In the genomic region with DNA sequence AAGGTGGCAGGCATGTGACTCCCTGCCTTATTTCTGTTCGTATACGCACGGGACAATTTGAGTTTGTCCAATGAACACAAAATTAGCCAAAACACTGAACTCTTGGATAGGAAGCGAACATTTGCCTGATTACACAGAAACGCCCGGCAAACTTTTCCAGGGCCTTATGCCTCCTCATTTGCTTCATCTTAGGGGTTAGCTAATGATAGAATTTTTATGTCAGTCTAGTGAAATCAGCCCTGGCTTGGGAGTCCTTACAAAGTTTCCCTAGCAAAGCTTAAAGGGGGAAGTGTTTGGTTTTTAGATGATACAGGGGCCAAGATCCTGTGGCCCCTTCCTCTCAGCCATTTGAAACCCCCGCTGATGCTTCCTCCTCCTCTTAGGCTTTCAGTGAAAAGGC, we compare ENCODE assay signal across 10 mouse cellular contexts.
DNase-seq lines count a peak whose midpoint lies in the region; ATAC-seq lines count a peak whose summit lies in the region.
"Had no signal": no experiment of that assay in that cellular context is flagged by ENCODE, and none has a peak within 500 bp of the region (broad histone marks: within the 10 kb centered on the region; RNA-seq: fewer than 3 reads in every experiment).

No protein-coding gene starts in this region.

- WGBS in embryonic facial prominence, embryonic 11.5 days = 12% methylated on average over 7 of the region's 7 CpGs
- 15% methylated on average over 7 of the region's 7 CpGs for WGBS in embryonic facial prominence, embryonic 14.5 days
- 10% methylated on average over 7 of the region's 7 CpGs for WGBS in hindbrain, embryonic 12.5 days
- 18% methylated on average over 7 of the region's 7 CpGs for WGBS in midbrain, embryonic 11.5 days

- no peak overlapping the region for H3K9ac ChIP-seq in embryonic facial prominence, embryonic 11.5 days (replicated peaks; ENCODE audit: low read length)
- H3K9ac ChIP-seq in embryonic facial prominence, embryonic 14.5 days (ENCODE audit: low read depth, low read length) = no peak overlapping the region
- no peak overlapping the region for H3K9ac ChIP-seq in hindbrain, embryonic 12.5 days
- no peak overlapping the region; the same call in 1 of the 2 replicates for H3K9ac ChIP-seq in midbrain, embryonic 11.5 days (ENCODE audit: low read length)
- H3K9ac ChIP-seq: heart, embryonic 15.5 days had no signal

- no peaks in the 10 kb centered on the region for H3K36me3 ChIP-seq in embryonic facial prominence, embryonic 11.5 days (replicated peaks; ENCODE audit: control insufficient read depth, insufficient read depth, low read depth, low read length)
- no peaks in the 10 kb centered on the region for H3K36me3 ChIP-seq in embryonic facial prominence, embryonic 14.5 days (ENCODE audit: control insufficient read depth, insufficient read depth, low read length)
- no peaks in the 10 kb centered on the region for H3K36me3 ChIP-seq in hindbrain, embryonic 12.5 days
- no peaks in the 10 kb centered on the region for H3K36me3 ChIP-seq in midbrain, embryonic 11.5 days (ENCODE audit: control insufficient read depth, insufficient read depth, low read length)
- H3K36me3 ChIP-seq: heart, embryonic 15.5 days had no signal

- no peak overlapping the region for H3K27ac ChIP-seq in embryonic facial prominence, embryonic 11.5 days (replicated peaks; ENCODE audit: low read depth, low read length)
- peak overlapping the region; percentile 48 for H3K27ac ChIP-seq in embryonic facial prominence, embryonic 14.5 days (replicated peaks; ENCODE audit: low read depth, low read length)
- peak overlapping the region; percentile 24; the same call in 1 of the 2 replicates for H3K27ac ChIP-seq in hindbrain, embryonic 12.5 days
- no peak overlapping the region for H3K27ac ChIP-seq in midbrain, embryonic 11.5 days (ENCODE audit: low read depth, low read length)
- H3K27ac ChIP-seq: heart, embryonic 15.5 days had no signal

- 0 out of 2 replicates have a peak, but pooled peaks have one; percentile 12 for ATAC-seq in embryonic facial prominence, embryonic 11.5 days (replicated peaks; ENCODE audit: insufficient number of reproducible peaks, low FRiP score, low TSS enrichment, low read depth)
- no peak for ATAC-seq in embryonic facial prominence, embryonic 14.5 days (ENCODE audit: low read depth)
- ATAC-seq in hindbrain, embryonic 12.5 days (ENCODE audit: low FRiP score) = no peak
- no peak for ATAC-seq in midbrain, embryonic 11.5 days (ENCODE audit: low FRiP score)
- no peak for ATAC-seq in megakaryocyte, adult 5-6 weeks (ENCODE audit: poor library complexity, severe bottlenecking)

- H3K9me3 ChIP-seq in embryonic facial prominence, embryonic 11.5 days (replicated peaks; ENCODE audit: control insufficient read depth, low read length) = no peaks in the 10 kb centered on the region
- no peaks in the 10 kb centered on the region for H3K9me3 ChIP-seq in embryonic facial prominence, embryonic 14.5 days (ENCODE audit: control insufficient read depth, low read length)
- no peaks in the 10 kb centered on the region for H3K9me3 ChIP-seq in hindbrain, embryonic 12.5 days (replicated peaks)
- no peaks in the 10 kb centered on the region for H3K9me3 ChIP-seq in midbrain, embryonic 11.5 days (ENCODE audit: control insufficient read depth, low read length)
- H3K9me3 ChIP-seq: heart, embryonic 15.5 days had no signal

- H3K4me3 ChIP-seq in embryonic facial prominence, embryonic 11.5 days (ENCODE audit: low read depth, low read length) = no peak overlapping the region
- H3K4me3 ChIP-seq in embryonic facial prominence, embryonic 14.5 days (ENCODE audit: low read depth, low read length) = peak overlapping the region; percentile 14; the same call in 1 of the 2 replicates
- H3K4me3 ChIP-seq in hindbrain, embryonic 12.5 days = no peak overlapping the region
- H3K4me3 ChIP-seq in midbrain, embryonic 11.5 days (ENCODE audit: low read depth, low read length) = no peak overlapping the region
- H3K4me3 ChIP-seq: heart, embryonic 15.5 days had no signal

- DNase-seq in embryonic facial prominence, embryonic 11.5 days (ENCODE audit: low spot score) = no peak
- no peak for DNase-seq in embryonic facial prominence, embryonic 14.5 days (ENCODE audit: low spot score)
- peak; percentile 90 for DNase-seq in midbrain, embryonic 11.5 days (ENCODE audit: low spot score, missing footprints)
- no peak for DNase-seq in thymus, postnatal 36 days
- no peak for DNase-seq in right cerebral cortex, postnatal 25 days
- DNase-seq: cerebellum, adult 11 months had no signal

- H3K27me3 ChIP-seq in embryonic facial prominence, embryonic 11.5 days (ENCODE audit: control insufficient read depth, insufficient read depth, low read length) = no peaks in the 10 kb centered on the region
- H3K27me3 ChIP-seq in embryonic facial prominence, embryonic 14.5 days (replicated peaks; ENCODE audit: control insufficient read depth, insufficient read depth, low read length) = no peaks in the 10 kb centered on the region
- H3K27me3 ChIP-seq in hindbrain, embryonic 12.5 days = peaks cover 6% of the 10 kb centered on the region; the same call in 1 of the 2 replicates
- H3K27me3 ChIP-seq in midbrain, embryonic 11.5 days (ENCODE audit: control insufficient read depth, insufficient read depth, low read length) = 0 out of 2 replicates have a peak, but pooled peaks cover 2% of the 10 kb centered on the region

- peak overlapping the region; percentile 24; the same call in 1 of the 2 replicates for H3K4me2 ChIP-seq in embryonic facial prominence, embryonic 11.5 days (ENCODE audit: low read depth, low read length)
- peak overlapping the region; percentile 46 for H3K4me2 ChIP-seq in embryonic facial prominence, embryonic 14.5 days (ENCODE audit: low read depth, low read length)
- peak overlapping the region; percentile 39 for H3K4me2 ChIP-seq in hindbrain, embryonic 12.5 days (replicated peaks)
- H3K4me2 ChIP-seq in midbrain, embryonic 11.5 days = peak overlapping the region; percentile 12
- H3K4me2 ChIP-seq: heart, embryonic 15.5 days; liver, embryonic 11.5 days had no signal

- peaks cover 3% of the 10 kb centered on the region for H3K4me1 ChIP-seq in embryonic facial prominence, embryonic 11.5 days (ENCODE audit: control insufficient read depth, insufficient read depth, low read length)
- H3K4me1 ChIP-seq in embryonic facial prominence, embryonic 14.5 days (ENCODE audit: control insufficient read depth, insufficient read depth, low read length) = peaks cover 20% of the 10 kb centered on the region
- H3K4me1 ChIP-seq in hindbrain, embryonic 12.5 days = peaks cover 22% of the 10 kb centered on the region
- H3K4me1 ChIP-seq in midbrain, embryonic 11.5 days (ENCODE audit: control insufficient read depth, insufficient read depth, low read length) = peaks cover 16% of the 10 kb centered on the region
- H3K4me1 ChIP-seq: heart, embryonic 15.5 days had no signal

Comparison
In these comparisons a context has a peak if more than half of its experiments do, and no peak if none do; other contexts are left out.
1. H3K27ac ChIP-seq: peak in embryonic facial prominence, embryonic 14.5 days (single experiment) and hindbrain, embryonic 12.5 days (single experiment); none in embryonic facial prominence, embryonic 11.5 days (single experiment) and midbrain, embryonic 11.5 days (single experiment).
2. Peak in every context shown above with its lines, with median percentiles within 50 percentile points of each other: H3K4me2 ChIP-seq.